Mouse (Mus musculus) heart, postnatal 0 days (tissue): ENCODE data around the gene Cutal.

ENCODE experiments used
- CTCF ChIP-seq: IDR thresholded peaks from 2 replicates; pipeline ENCODE4 v1.5.1; 2016; ENCODE audit warnings: antibody characterized with exemption, control low read depth, low read depth
- EP300 ChIP-seq: IDR thresholded peaks from 2 replicates; pipeline ENCODE4 v1.6.1; 2016; ENCODE audit warnings: antibody characterized with exemption, low read depth

GRCm38 (mm10) chr2:34843211-34843939, 30.8 kb upstream of the Cutal start:
- no peak for TF ChIP-seq CTCF
- TF ChIP-seq EP300 = no peak
